Mouse (Mus musculus) stomach, embryonic 16.5 days (tissue): ENCODE measurements around the gene Jag2. TPM values are rescaled to one million over a fixed set of nuclear protein-coding genes. Genes with fewer than 3 reads are reported as not detected.

Experiments
- ATAC-seq: fragments of 200-750 bp; cut with Nextera tagmentation; 2 replicates; pipeline ENCODE4 v1.8.0; 2017; ENCODE audit warnings: moderate number of reproducible peaks, moderate TSS enrichment; ENCODE audit not compliant: insufficient read depth, low FRiP score
- H3K27ac ChIP-seq: fragments of 300-500 bp; sonication (generic); 2 replicates; pipeline ENCODE4 v1.5.1; 2014; ENCODE audit warnings: low read length
- H3K27me3 ChIP-seq: fragments of 300-500 bp; sonication (generic); 2 replicates; pipeline ENCODE4 v1.6.1; 2014; ENCODE audit warnings: low read length, control low read depth, mixed read lengths; ENCODE audit not compliant: control insufficient read depth, insufficient read depth
- H3K36me3 ChIP-seq: fragments of 300-500 bp; sonication (generic); 2 replicates; pipeline ENCODE4 v1.6.1; 2014; ENCODE audit warnings: low read length; ENCODE audit not compliant: control insufficient read depth, insufficient read depth
- H3K4me1 ChIP-seq: fragments of 300-500 bp; sonication (generic); 2 replicates; pipeline ENCODE4 v1.6.1; 2014; ENCODE audit warnings: low read length, control low read depth, mixed read lengths; ENCODE audit not compliant: control insufficient read depth, insufficient read depth
- H3K4me2 ChIP-seq: fragments of 300-500 bp; sonication (generic); 2 replicates; pipeline ENCODE4 v1.6.1; 2014; ENCODE audit warnings: low read depth, low read length, mixed read lengths
- H3K4me3 ChIP-seq: fragments of 300-500 bp; sonication (generic); replicated peaks from 2 replicates; pipeline ENCODE4 v1.5.1; 2014; ENCODE audit warnings: mild to moderate bottlenecking, low read length
- H3K9ac ChIP-seq: fragments of 300-500 bp; sonication (generic); 2 replicates; pipeline ENCODE4 v1.6.1; 2014; ENCODE audit warnings: low read length
- H3K9me3 ChIP-seq: fragments of 300-500 bp; sonication (generic); replicated peaks from 2 replicates; pipeline ENCODE4 v1.6.1; 2016; ENCODE audit warnings: low read length, control low read depth; ENCODE audit not compliant: control insufficient read depth
- WGBS: fragments of 180-500 bp; shearing (Covaris S2); extraction: QIAGEN DNeasy Blood & Tissue Kit; methylation state at CpG from one replicate; pipeline ENCODE4 v1.1.7; 2014; 5-methylcytosine and 5-hydroxymethylcytosine counted together
- microRNA-seq: library from miRNA; unstranded; fragments of <30 nt; microRNA quantifications from one replicate; pipeline ENCODE4, GENCODE M21; 2016
- polyA plus RNA-seq: library from polyadenylated mRNA; unstranded; fragments of >200 nt; fragmentation: Nextera tagmentation; extraction: Ambion mirVana; gene quantifications from 2 replicates; pipeline ENCODE4 v1.2.1, GENCODE M21; 2015

The Jag2 gene
- polyA plus RNA-seq, 1 experiment from 2014 or later: 5.1 TPM

DNA sequence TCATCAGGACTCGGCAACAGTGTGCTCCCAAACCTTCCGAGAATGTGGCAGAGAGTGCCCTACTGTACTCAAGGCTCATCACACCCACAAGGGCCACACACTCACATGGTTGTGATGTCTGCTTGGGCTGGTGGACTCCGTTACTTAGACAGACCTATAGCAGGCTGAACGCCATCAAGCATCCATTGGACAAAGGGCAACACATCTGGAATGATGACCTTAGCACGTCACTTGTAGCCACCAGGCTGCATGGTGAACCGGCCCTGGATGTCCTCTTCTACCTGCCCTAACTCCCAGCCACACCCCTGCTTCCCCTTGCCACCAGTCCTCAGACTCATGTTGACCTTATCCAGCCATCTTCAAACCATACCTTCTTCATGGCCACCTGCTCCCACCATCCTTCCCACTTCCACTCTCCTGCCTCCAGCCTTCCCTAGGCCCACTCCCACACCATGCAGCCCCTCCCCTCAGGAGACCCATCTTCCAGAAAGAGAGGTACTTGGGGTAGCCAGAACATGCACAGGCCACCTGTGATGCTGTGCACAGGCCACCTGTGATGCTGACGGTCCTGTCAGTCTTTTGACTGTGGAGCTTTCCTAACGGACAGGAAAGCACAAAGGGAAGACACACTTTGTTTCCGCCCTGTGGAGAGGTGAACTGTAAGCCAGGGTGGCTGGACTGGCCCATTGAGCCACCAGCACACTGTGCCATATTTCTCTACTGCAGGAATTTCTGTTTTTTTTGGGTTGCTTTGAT lies 70.8 kb downstream of the Jag2 start:
- no peaks in the 10 kb centered on the region for H3K36me3 ChIP-seq
- ATAC-seq: no peak

More for the DNA sequence above, 70.8 kb downstream of the Jag2 start:
- Histone ChIP-seq H3K4me2 (no peak overlapping the region), H3K27me3 (no peaks in the 10 kb centered on the region), H3K9ac (no peak overlapping the region), H3K4me1 (no peaks in the 10 kb centered on the region), H3K9me3 (no peaks in the 10 kb centered on the region), H3K27ac (no peak overlapping the region), H3K4me3 (no peak overlapping the region)
- WGBS: 85% methylated on average over 9 of the region's 9 CpGs

Small RNA genes within 50 kb of the gene (microRNA-seq; reads per million reads assigned to microRNA genes)
- not detected for gene Mir6941

Other genes starting within 250 kb of the Jag2 start
- 19.8 and 21.9 TPM in 2 replicates for gene Cep170b, start 209.3 kb downstream of the Jag2 start, polyA plus RNA-seq
- gene Pld4, start 169.1 kb downstream of the Jag2 start, polyA plus RNA-seq: 13.7 and 17.1 TPM in 2 replicates
- gene Ahnak2, start 127.1 kb downstream of the Jag2 start, polyA plus RNA-seq: 4.9 and 5.4 TPM in 2 replicates
- 5.8 and 6.9 TPM in 2 replicates for gene Clba1, start 120.8 kb downstream of the Jag2 start, polyA plus RNA-seq
- 87.7 and 87.9 TPM in 2 replicates for gene Cdca4, start 100.4 kb downstream of the Jag2 start, polyA plus RNA-seq
- gene Gpr132, start 61.5 kb downstream of the Jag2 start, polyA plus RNA-seq: 0.15 and 0.22 TPM in 2 replicates
- 80.2 and 81.9 TPM in 2 replicates for gene Nudt14, start 12.3 kb upstream of the Jag2 start, polyA plus RNA-seq
- gene Btbd6, start 46.7 kb upstream of the Jag2 start, polyA plus RNA-seq: 16.2 and 20.6 TPM in 2 replicates
- gene Brf1, start 70.9 kb upstream of the Jag2 start, polyA plus RNA-seq: 50.3 and 53.9 TPM in 2 replicates
- gene Pacs2, start 84.7 kb upstream of the Jag2 start, polyA plus RNA-seq: 9.7 and 11.2 TPM in 2 replicates
- not detected in 2 replicates for gene Tex22, start 144.7 kb upstream of the Jag2 start, polyA plus RNA-seq
- gene Mta1, start 168.5 kb upstream of the Jag2 start, polyA plus RNA-seq: 8.9 and 10.8 TPM in 2 replicates
- gene Crip2, start 210.5 kb upstream of the Jag2 start, polyA plus RNA-seq: 140 and 142 TPM in 2 replicates
- 350 and 360 TPM in 2 replicates for gene Crip1, start 216.5 kb upstream of the Jag2 start, polyA plus RNA-seq
- 24.0 and 24.3 TPM in 2 replicates for gene Tedc1, start 226.6 kb upstream of the Jag2 start, polyA plus RNA-seq